Mouse (Mus musculus) embryonic facial prominence, embryonic 15.5 days (tissue): ENCODE results near the gene Slc23a2. TPM values are rescaled to one million over a fixed set of nuclear protein-coding genes. Genes with fewer than 3 reads are reported as not detected.

Experiments used
- ATAC-seq: fragments of 200-750 bp; cut with Nextera tagmentation; 2 replicates; pipeline ENCODE4 v1.8.0; 2017; ENCODE audit warnings: low read depth, moderate TSS enrichment; ENCODE audit not compliant: insufficient number of reproducible peaks, low FRiP score, low TSS enrichment
- H3K27ac ChIP-seq: fragments of 300-500 bp; sonication (generic); replicated peaks from 2 replicates; pipeline ENCODE4 v1.5.1; 2015; ENCODE audit warnings: mild to moderate bottlenecking, inconsistent platforms
- H3K27me3 ChIP-seq: fragments of 300-500 bp; sonication (generic); 2 replicates; pipeline ENCODE4 v1.6.1; 2015; ENCODE audit warnings: inconsistent platforms
- H3K36me3 ChIP-seq: fragments of 300-500 bp; sonication (generic); 2 replicates; pipeline ENCODE4 v1.6.1; 2015; ENCODE audit warnings: mild to moderate bottlenecking, inconsistent platforms
- H3K4me1 ChIP-seq: fragments of 300-500 bp; sonication (generic); 2 replicates; pipeline ENCODE4 v1.6.1; 2015; ENCODE audit warnings: inconsistent platforms
- H3K4me2 ChIP-seq: fragments of 300-500 bp; sonication (generic); replicated peaks from 2 replicates; pipeline ENCODE4 v1.6.1; 2015; ENCODE audit warnings: mild to moderate bottlenecking, inconsistent platforms
- H3K4me3 ChIP-seq: fragments of 300-500 bp; sonication (generic); replicated peaks from 2 replicates; pipeline ENCODE4 v1.5.1; 2015; ENCODE audit warnings: mild to moderate bottlenecking, inconsistent platforms
- H3K9ac ChIP-seq: fragments of 300-500 bp; sonication (generic); 2 replicates; pipeline ENCODE4 v1.6.1; 2015; ENCODE audit warnings: inconsistent platforms
- H3K9me3 ChIP-seq: fragments of 300-500 bp; sonication (generic); replicated peaks from 2 replicates; pipeline ENCODE4 v1.6.1; 2016; ENCODE audit warnings: inconsistent platforms
- WGBS: fragments of 180-500 bp; shearing (Covaris S2); methylation state at CpG from one replicate; pipeline ENCODE4 v1.1.7; 2015; 5-methylcytosine and 5-hydroxymethylcytosine counted together
- polyA plus RNA-seq: library from polyadenylated mRNA; unstranded; fragments of >200 nt; fragmentation: Nextera tagmentation; extraction: Ambion mirVana; gene quantifications from 2 replicates; pipeline ENCODE4 v1.2.1, GENCODE M21; 2015

The Slc23a2 gene
- polyA plus RNA-seq, 1 experiment from 2014 or later = 14.0 TPM

- H3K9me3 ChIP-seq = no peaks in the 10 kb centered on the region
- peaks cover 17% of the 10 kb centered on the region for H3K4me1 ChIP-seq
- H3K27ac ChIP-seq = no peak overlapping the region
- no peaks in the 10 kb centered on the region for H3K27me3 ChIP-seq
- no peak overlapping the region for H3K9ac ChIP-seq
- H3K4me3 ChIP-seq = no peak overlapping the region
- 75% methylated on average over 4 of the region's 4 CpGs for WGBS
- H3K4me2 ChIP-seq = no peak overlapping the region
- ATAC-seq = no peak
- H3K36me3 ChIP-seq = no peaks in the 10 kb centered on the region
These were observed 32.6 kb downstream of the Slc23a2 start for GRCm38 (mm10) chr2:132112319-132112718.

GRCm38 (mm10) chr2:132111905-132112304, 33.0 kb downstream of the Slc23a2 start:
- H3K9ac ChIP-seq = no peak overlapping the region
- H3K36me3 ChIP-seq = no peaks in the 10 kb centered on the region
- no peak overlapping the region for H3K4me3 ChIP-seq
- peaks cover 21% of the 10 kb centered on the region for H3K4me1 ChIP-seq
- no peak overlapping the region for H3K4me2 ChIP-seq
- 59% methylated on average over 2 of the region's 2 CpGs for WGBS
- no peak overlapping the region for H3K27ac ChIP-seq
- ATAC-seq = no peak
- no peaks in the 10 kb centered on the region for H3K27me3 ChIP-seq
- H3K9me3 ChIP-seq = no peaks in the 10 kb centered on the region

GRCm38 (mm10) chr2:132111266-132111665, 33.6 kb downstream of the Slc23a2 start:
- no peak overlapping the region for H3K4me3 ChIP-seq
- H3K4me1 ChIP-seq = peaks cover 27% of the 10 kb centered on the region
- WGBS = 43% methylated on average over 9 of the region's 9 CpGs
- no peaks in the 10 kb centered on the region for H3K9me3 ChIP-seq
- no peak overlapping the region for H3K4me2 ChIP-seq
- ATAC-seq = 0 out of 2 replicates have a peak, but pooled peaks have one; percentile 66
- no peak overlapping the region for H3K9ac ChIP-seq
- H3K27me3 ChIP-seq = no peaks in the 10 kb centered on the region
- no peak overlapping the region for H3K27ac ChIP-seq
- H3K36me3 ChIP-seq = no peaks in the 10 kb centered on the region

- peaks cover 30% of the 10 kb centered on the region for H3K4me1 ChIP-seq
- H3K4me2 ChIP-seq = no peak overlapping the region
- ATAC-seq = no peak
- no peak overlapping the region for H3K4me3 ChIP-seq
- no peak overlapping the region for H3K9ac ChIP-seq
- no peaks in the 10 kb centered on the region for H3K9me3 ChIP-seq
- H3K36me3 ChIP-seq = no peaks in the 10 kb centered on the region
- no peak overlapping the region for H3K27ac ChIP-seq
- 41% methylated on average over 3 of the region's 3 CpGs for WGBS
- no peaks in the 10 kb centered on the region for H3K27me3 ChIP-seq
These were observed 34.2 kb downstream of the Slc23a2 start for GRCm38 (mm10) chr2:132110702-132111101.

- no peaks in the 10 kb centered on the region for H3K36me3 ChIP-seq
- no peaks in the 10 kb centered on the region for H3K27me3 ChIP-seq
- H3K4me3 ChIP-seq = no peak overlapping the region
- 96% methylated on average over 9 of the region's 9 CpGs for WGBS
- H3K4me1 ChIP-seq = peaks cover 30% of the 10 kb centered on the region
- no peak for ATAC-seq
- H3K9ac ChIP-seq = no peak overlapping the region
- H3K9me3 ChIP-seq = no peaks in the 10 kb centered on the region
- no peak overlapping the region for H3K4me2 ChIP-seq
- no peak overlapping the region for H3K27ac ChIP-seq
These were observed 35.9 kb downstream of the Slc23a2 start for GRCm38 (mm10) chr2:132108988-132109387.

- ATAC-seq = no peak
- no peaks in the 10 kb centered on the region for H3K9me3 ChIP-seq
- H3K27ac ChIP-seq = peak overlapping the region; percentile 17; the same call in 1 of the 2 replicates
- no peak overlapping the region for H3K9ac ChIP-seq
- no peak overlapping the region for H3K4me2 ChIP-seq
- H3K4me1 ChIP-seq = peaks cover 38% of the 10 kb centered on the region
- no peaks in the 10 kb centered on the region for H3K36me3 ChIP-seq
- 55% methylated on average over 9 of the region's 9 CpGs for WGBS
- H3K27me3 ChIP-seq = no peaks in the 10 kb centered on the region
- no peak overlapping the region for H3K4me3 ChIP-seq
These were observed 37.3 kb downstream of the Slc23a2 start for GRCm38 (mm10) chr2:132107611-132108010.

- Histone ChIP-seq H3K27me3 (no peaks in the 10 kb centered on the region), H3K4me2 (no peak overlapping the region), H3K4me3 (no peak overlapping the region), H3K36me3 (no peaks in the 10 kb centered on the region), H3K27ac (no peak overlapping the region), H3K9me3 (no peaks in the 10 kb centered on the region), H3K4me1 (peaks cover 29% of the 10 kb centered on the region), H3K9ac (no peak overlapping the region)
- ATAC-seq = no peak
- 68% methylated on average over 5 of the region's 5 CpGs for WGBS
These were observed 38.8 kb downstream of the Slc23a2 start for GRCm38 (mm10) chr2:132106069-132106468.

- H3K36me3 ChIP-seq = 0 out of 2 replicates have a peak, but pooled peaks cover 10% of the 10 kb centered on the region
- no peaks in the 10 kb centered on the region for H3K9me3 ChIP-seq
- H3K9ac ChIP-seq = no peak overlapping the region
- 0 out of 2 replicates have a peak overlapping the region, but pooled peaks have one; percentile 11 for H3K4me2 ChIP-seq
- H3K27me3 ChIP-seq = no peaks in the 10 kb centered on the region
- peak overlapping the region; percentile 69 for H3K27ac ChIP-seq
- H3K4me1 ChIP-seq = peaks cover 29% of the 10 kb centered on the region
- no peak overlapping the region for H3K4me3 ChIP-seq
- ATAC-seq = 0 out of 2 replicates have a peak, but pooled peaks have one; percentile 60
- 11% methylated on average over 8 of the region's 8 CpGs for WGBS
These were observed 41.6 kb downstream of the Slc23a2 start for GRCm38 (mm10) chr2:132103265-132103664.

GRCm38 (mm10) chr2:132102505-132103130, 42.3 kb downstream of the Slc23a2 start:
- H3K9ac ChIP-seq = no peak overlapping the region
- H3K27me3 ChIP-seq = no peaks in the 10 kb centered on the region
- H3K36me3 ChIP-seq = 0 out of 2 replicates have a peak, but pooled peaks cover 10% of the 10 kb centered on the region
- ATAC-seq = no peak
- 0 out of 2 replicates have a peak overlapping the region, but pooled peaks have one; percentile 11 for H3K4me2 ChIP-seq
- no peaks in the 10 kb centered on the region for H3K9me3 ChIP-seq
- no peak overlapping the region for H3K4me3 ChIP-seq
- WGBS = 47% methylated on average over 10 of the region's 10 CpGs
- H3K4me1 ChIP-seq = peaks cover 24% of the 10 kb centered on the region
- peak overlapping the region; percentile 69 for H3K27ac ChIP-seq

- 0 out of 2 replicates have a peak, but pooled peaks cover 10% of the 10 kb centered on the region for H3K36me3 ChIP-seq
These were observed 45.8 kb downstream of the Slc23a2 start for GRCm38 (mm10) chr2:132098942-132099672.

GRCm38 (mm10) chr2:132098365-132098764, 46.5 kb downstream of the Slc23a2 start:
- Histone ChIP-seq H3K4me3 (no peak overlapping the region), H3K27ac (no peak overlapping the region), H3K36me3 (0 out of 2 replicates have a peak, but pooled peaks cover 10% of the 10 kb centered on the region), H3K27me3 (no peaks in the 10 kb centered on the region), H3K4me2 (no peak overlapping the region), H3K9ac (no peak overlapping the region), H3K9me3 (no peaks in the 10 kb centered on the region), H3K4me1 (peaks cover 8% of the 10 kb centered on the region; the same call in 1 of the 2 replicates)
- no peak for ATAC-seq
- WGBS = 83% methylated on average over 4 of the region's 4 CpGs

More at GRCm38 (mm10) chr2:132098942-132099672, 45.8 kb downstream of the Slc23a2 start:
- Histone ChIP-seq H3K27ac (no peak overlapping the region), H3K27me3 (no peaks in the 10 kb centered on the region), H3K9me3 (no peaks in the 10 kb centered on the region), H3K9ac (no peak overlapping the region), H3K4me1 (peaks cover 8% of the 10 kb centered on the region; the same call in 1 of the 2 replicates), H3K4me2 (no peak overlapping the region), H3K4me3 (no peak overlapping the region)
- 68% methylated on average over 9 of the region's 9 CpGs for WGBS
- no peak for ATAC-seq
